Mouse (Mus musculus) cortical plate, adult 2 months (tissue): Measurements from ENCODE around the gene Khdc4.

Source experiments
- CTCF ChIP-seq: fragments of 200-500 bp; IDR thresholded peaks from 2 replicates; pipeline ENCODE4 v1.5.1; 2011; ENCODE audit warnings: mild to moderate bottlenecking, control low read depth, low read length; ENCODE audit not compliant: insufficient read depth; ENCODE audit errors: extremely low read depth
- POLR2A ChIP-seq: fragments of 200-500 bp; IDR thresholded peaks from 2 replicates; pipeline ENCODE4 v1.6.1; 2011; ENCODE audit warnings: mild to moderate bottlenecking, low read length, control low read depth; ENCODE audit not compliant: insufficient read depth; ENCODE audit errors: extremely low read depth

DNA sequence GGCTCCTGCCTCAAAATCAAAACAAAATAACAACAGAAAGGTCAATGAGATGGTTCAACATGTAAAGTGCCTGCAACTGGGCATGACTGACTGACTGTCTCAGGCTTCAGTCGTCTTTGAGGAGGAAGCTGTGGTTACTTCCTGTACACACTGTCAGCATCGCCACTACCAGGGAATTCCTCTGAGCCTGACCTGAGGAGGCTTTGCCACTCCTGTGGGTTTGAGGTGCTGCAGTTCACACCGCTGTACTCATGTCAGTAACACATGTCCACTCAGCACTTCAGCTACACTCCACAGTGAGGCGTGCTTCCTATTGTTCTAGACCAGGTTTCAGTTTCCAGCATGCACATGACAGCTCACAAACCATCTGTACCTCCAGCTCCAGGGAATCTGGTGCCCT, 21.5 kb upstream of the Khdc4 start:
- TF ChIP-seq POLR2A (no peak), CTCF (no peak)
